Mouse (Mus musculus) testis, adult 2 months (tissue): ENCODE data around the gene Cox7b. TPM values are rescaled to one million over a fixed set of nuclear protein-coding genes. Genes with fewer than 3 reads are reported as not detected.

ENCODE experiments used
- H3K27ac ChIP-seq: fragments of 200-500 bp; 2 replicates; pipeline ENCODE4 v1.5.1; 2012; ENCODE audit warnings: low read depth, low read length; ENCODE audit not compliant: control insufficient read depth, insufficient read depth
- H3K27me3 ChIP-seq: fragments of 200-500 bp; 2 replicates; pipeline ENCODE4 v1.6.1; 2012; ENCODE audit warnings: mild to moderate bottlenecking, low read length, moderate library complexity; ENCODE audit not compliant: control insufficient read depth, insufficient read depth
- H3K36me3 ChIP-seq: fragments of 200-500 bp; 2 replicates; pipeline ENCODE4 v1.6.1; 2012; ENCODE audit warnings: mild to moderate bottlenecking, low read length; ENCODE audit not compliant: control insufficient read depth, insufficient read depth
- H3K4me1 ChIP-seq: fragments of 200-500 bp; 2 replicates; pipeline ENCODE4 v1.6.1; 2012; ENCODE audit warnings: low read length; ENCODE audit not compliant: control insufficient read depth, insufficient read depth
- H3K4me3 ChIP-seq: fragments of 200-500 bp; 2 replicates; pipeline ENCODE4 v1.5.1; 2012; ENCODE audit warnings: low read depth, mild to moderate bottlenecking, low read length, moderate library complexity, mixed read lengths; ENCODE audit not compliant: control insufficient read depth
- CTCF ChIP-seq: fragments of 200-500 bp; IDR thresholded peaks from 2 replicates; pipeline ENCODE4 v1.5.1; 2012; ENCODE audit warnings: low read depth, mild to moderate bottlenecking, inconsistent platforms, low read length, moderate library complexity; ENCODE audit not compliant: control insufficient read depth, insufficient read depth, insufficient replicate concordance
- POLR2A ChIP-seq: fragments of 200-500 bp; IDR thresholded peaks from 2 replicates; pipeline ENCODE4 v1.6.1; 2012; ENCODE audit warnings: low read depth, mild to moderate bottlenecking, inconsistent platforms, low read length, moderate library complexity; ENCODE audit not compliant: control insufficient read depth
- polyA plus RNA-seq: library from polyadenylated mRNA; depleted of rRNA; stranded (reverse); fragments of >200 nt; gene quantifications from 2 replicates; pipeline ENCODE4 v1.2.3, GENCODE M21; 2012; rRNA removed

The Cox7b gene
- polyA plus RNA-seq, 1 experiment = 10.1 TPM

DNA sequence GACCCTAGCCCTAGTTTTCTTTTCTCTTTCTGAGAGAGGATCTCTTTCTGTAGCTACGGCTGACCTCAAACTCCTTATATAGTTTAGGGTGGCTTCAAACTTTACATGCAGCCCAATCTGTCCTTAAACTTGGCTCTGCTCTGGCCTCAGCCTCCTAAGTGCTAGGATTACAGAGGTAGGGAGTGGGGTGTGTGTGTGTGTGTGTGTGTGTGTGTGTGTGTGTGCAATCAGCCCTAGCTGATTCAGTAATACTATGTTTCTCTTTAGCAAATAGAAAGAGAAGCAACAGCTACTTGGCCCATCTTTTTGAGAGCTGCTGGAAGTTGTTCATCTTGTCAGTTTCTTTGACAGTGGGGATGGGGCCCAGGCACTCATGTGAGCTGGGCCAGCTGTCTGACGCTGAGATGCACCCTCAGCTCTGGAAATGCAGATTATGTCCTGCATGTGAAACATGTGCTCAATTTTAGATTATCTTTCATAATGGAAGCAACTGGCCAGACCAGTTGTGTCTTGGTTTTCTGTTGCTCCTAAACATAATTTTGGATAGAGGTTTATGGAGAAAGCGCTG, 21.8 kb downstream of the Cox7b start:
- H3K27ac ChIP-seq = no peak overlapping the region
- no peaks in the 10 kb centered on the region for H3K27me3 ChIP-seq
- no peak overlapping the region for H3K4me3 ChIP-seq
- no peak for TF ChIP-seq POLR2A
- TF ChIP-seq CTCF = no peak
- no peaks in the 10 kb centered on the region for H3K36me3 ChIP-seq
- no peaks in the 10 kb centered on the region for H3K4me1 ChIP-seq

DNA sequence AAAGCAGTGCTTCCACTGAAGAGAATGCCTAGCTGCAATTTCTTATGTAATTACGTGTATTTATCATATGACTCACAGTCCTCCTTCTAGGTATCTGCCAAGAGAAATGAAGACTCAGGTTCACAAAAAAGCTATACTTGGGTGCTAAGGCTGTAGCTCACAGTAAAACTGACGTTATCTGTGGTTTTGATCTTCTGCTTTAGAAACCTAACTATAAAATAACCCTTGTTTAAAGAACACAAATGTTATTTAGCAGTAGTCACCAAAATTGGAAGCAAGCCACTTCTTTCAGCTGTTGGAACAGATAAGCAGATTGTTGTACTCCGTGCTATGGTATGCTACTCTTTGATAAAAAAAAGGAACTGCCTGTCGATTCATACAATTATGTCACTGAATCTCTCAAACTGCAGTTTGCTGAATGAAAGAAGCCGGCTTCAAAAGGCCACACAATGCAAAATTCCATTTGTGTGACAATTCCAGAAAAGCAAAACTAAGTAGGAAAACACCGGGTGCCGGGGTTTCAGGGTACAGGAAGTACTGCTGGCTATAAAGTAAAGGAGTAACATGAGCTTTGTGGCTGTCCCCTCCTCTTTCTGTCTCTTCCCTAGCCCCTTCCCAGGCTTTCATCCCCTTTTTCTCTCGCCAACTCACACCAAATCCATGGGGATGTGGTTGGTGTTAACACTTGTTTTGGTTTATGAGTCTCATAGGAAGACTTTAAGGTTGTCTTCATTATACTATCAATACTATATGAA, 28.5 kb downstream of the Cox7b start:
- no peak overlapping the region for H3K4me3 ChIP-seq
- H3K36me3 ChIP-seq = no peaks in the 10 kb centered on the region
- H3K27ac ChIP-seq = no peak overlapping the region
- TF ChIP-seq CTCF = no peak
- TF ChIP-seq POLR2A = no peak
- no peaks in the 10 kb centered on the region for H3K27me3 ChIP-seq
- H3K4me1 ChIP-seq = no peaks in the 10 kb centered on the region; the same call in 1 of the 2 replicates

DNA sequence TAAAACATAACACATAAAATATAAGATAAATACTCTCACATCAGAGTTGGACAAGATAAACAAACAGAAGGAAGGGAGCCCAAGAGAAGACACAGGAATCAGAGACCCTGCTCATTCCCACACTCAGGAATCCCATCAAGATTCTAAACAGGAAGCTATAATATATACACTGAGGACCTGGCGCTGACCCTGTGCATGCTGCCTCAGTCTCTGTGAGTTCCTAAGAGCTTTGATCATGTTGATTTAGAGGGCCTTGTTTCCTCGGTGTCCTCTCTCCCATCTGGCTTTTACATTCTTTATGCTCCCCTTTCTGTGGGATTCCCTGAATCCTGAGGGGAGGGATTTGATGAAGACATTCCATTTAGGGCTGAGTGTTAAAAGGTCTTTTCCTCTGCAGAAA, 30.0 kb downstream of the Cox7b start:
- Histone ChIP-seq H3K27ac (no peak overlapping the region), H3K4me1 (no peaks in the 10 kb centered on the region; the same call in 1 of the 2 replicates), H3K4me3 (no peak overlapping the region), H3K36me3 (no peaks in the 10 kb centered on the region), H3K27me3 (no peaks in the 10 kb centered on the region)
- TF ChIP-seq POLR2A (no peak), CTCF (no peak)

DNA sequence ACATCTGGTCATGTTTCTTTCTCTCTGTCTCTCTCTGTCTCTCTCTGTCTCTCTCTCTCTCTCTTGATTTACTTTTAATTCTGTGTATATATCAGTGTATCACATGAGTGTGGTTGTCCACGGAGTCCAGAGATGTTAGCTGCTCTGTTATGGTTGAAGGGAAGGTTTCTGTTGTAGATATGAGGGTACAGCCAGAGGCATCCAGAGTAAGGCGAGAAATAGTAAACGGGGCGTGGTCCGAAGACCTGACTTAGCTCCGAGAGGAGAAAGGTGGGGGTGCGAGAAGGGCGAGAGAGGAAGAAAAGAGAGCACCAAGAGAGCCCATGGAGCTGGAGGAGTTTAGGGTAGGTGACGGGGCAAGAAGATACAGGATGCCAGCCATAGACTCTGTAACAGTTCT, 30.4 kb downstream of the Cox7b start:
- TF ChIP-seq CTCF (no peak), POLR2A (no peak)
- H3K4me1 ChIP-seq = no peaks in the 10 kb centered on the region; the same call in 1 of the 2 replicates
- no peak overlapping the region for H3K27ac ChIP-seq
- no peaks in the 10 kb centered on the region for H3K27me3 ChIP-seq
- H3K4me3 ChIP-seq = no peak overlapping the region
- no peaks in the 10 kb centered on the region for H3K36me3 ChIP-seq

DNA sequence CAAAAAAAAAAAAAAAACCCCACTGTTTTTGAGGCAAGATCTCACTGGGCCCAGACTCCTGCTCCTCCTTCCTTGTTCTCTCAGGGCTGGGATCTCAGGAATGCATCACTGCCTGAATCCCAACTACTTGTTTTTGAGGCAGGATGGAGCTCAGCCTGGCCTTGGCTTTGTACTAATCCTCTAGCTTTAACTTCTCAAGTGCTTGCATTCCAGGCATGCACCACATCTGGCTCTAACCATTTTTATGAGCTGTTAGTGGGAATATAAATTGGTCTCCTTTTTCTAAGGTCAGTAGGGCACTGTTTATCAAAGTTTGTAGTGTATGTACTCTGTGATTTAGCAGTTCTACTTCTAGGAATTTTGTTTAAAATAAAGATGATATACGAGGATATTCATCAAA, 32.7 kb downstream of the Cox7b start:
- TF ChIP-seq CTCF (no peak), POLR2A (no peak)
- H3K36me3 ChIP-seq = no peaks in the 10 kb centered on the region
- H3K27ac ChIP-seq = no peak overlapping the region
- H3K4me1 ChIP-seq = no peaks in the 10 kb centered on the region; the same call in 1 of the 2 replicates
- H3K4me3 ChIP-seq = no peak overlapping the region
- H3K27me3 ChIP-seq = no peaks in the 10 kb centered on the region

Other genes starting within 250 kb of the Cox7b start
- gene Atrx, start 86.3 kb upstream of the Cox7b start, polyA plus RNA-seq = 3.1 and 4.6 TPM in 2 replicates
- gene Magt1, start 3.8 kb upstream of the Cox7b start, polyA plus RNA-seq = 1.2 and 1.3 TPM in 2 replicates
- gene Atp7a, start 11.6 kb downstream of the Cox7b start, polyA plus RNA-seq = 1.4 and 2.7 TPM in 2 replicates
- 0.05 TPM in 2 replicates for gene Tlr13, start 127.5 kb downstream of the Cox7b start, polyA plus RNA-seq
- gene Pgk1, start 171.4 kb downstream of the Cox7b start, polyA plus RNA-seq = 11.9 and 13.5 TPM in 2 replicates
- 11.1 and 14.7 TPM in 2 replicates for gene Taf9b, start 205.5 kb downstream of the Cox7b start, polyA plus RNA-seq
- gene Fnd3c2, start 239.7 kb downstream of the Cox7b start, polyA plus RNA-seq = not detected in 2 replicates